Mouse (Mus musculus): Measurements from ENCODE around the gene Gm42906.

Gene Gm42906

GRCm38 (mm10) chr5:151428113-151428756, at the start of gene Gm42906:
Gene Gm42906 (minus strand): TSS chr5:151428163.
- no peak for DNase-seq

- DNase-seq, result no peak
These were observed 17.7 kb upstream of the Gm42906 start for GRCm38 (mm10) chr5:151445695-151446094.

- DNase-seq, result no peak
These were observed 7.1 kb upstream of the Gm42906 start for GRCm38 (mm10) chr5:151435106-151435505.

GRCm38 (mm10) chr5:151426466-151426865, 1.5 kb downstream of the Gm42906 start:
- no peak for DNase-seq

- no peak for DNase-seq
These were observed 5.3 kb downstream of the Gm42906 start for GRCm38 (mm10) chr5:151422692-151423091.

GRCm38 (mm10) chr5:151421859-151422258, 6.1 kb downstream of the Gm42906 start:
- no peak for DNase-seq

- no peak for DNase-seq
These were observed 9.4 kb downstream of the Gm42906 start for GRCm38 (mm10) chr5:151418551-151418950.

- DNase-seq, result no peak
These were observed 10.4 kb downstream of the Gm42906 start for GRCm38 (mm10) chr5:151417421-151418038.

- DNase-seq, result no peak
These were observed 11.0 kb downstream of the Gm42906 start for GRCm38 (mm10) chr5:151416988-151417387.

- DNase-seq, result no peak
These were observed 14.3 kb downstream of the Gm42906 start for GRCm38 (mm10) chr5:151413617-151414016.

GRCm38 (mm10) chr5:151412666-151413463, 15.1 kb downstream of the Gm42906 start:
- DNase-seq, result no peak

GRCm38 (mm10) chr5:151410006-151410405, 18.0 kb downstream of the Gm42906 start:
- no peak for DNase-seq

GRCm38 (mm10) chr5:151409282-151409681, 18.7 kb downstream of the Gm42906 start:
- no peak for DNase-seq

- no peak for DNase-seq
These were observed 19.7 kb downstream of the Gm42906 start for GRCm38 (mm10) chr5:151408124-151408900.

- no peak for DNase-seq
These were observed 20.5 kb downstream of the Gm42906 start for GRCm38 (mm10) chr5:151407493-151407892.

- DNase-seq, result no peak
These were observed 21.7 kb downstream of the Gm42906 start for GRCm38 (mm10) chr5:151406276-151406675.

GRCm38 (mm10) chr5:151405314-151405903, 22.6 kb downstream of the Gm42906 start:
- DNase-seq, result no peak

GRCm38 (mm10) chr5:151403586-151403985, 24.4 kb downstream of the Gm42906 start:
- DNase-seq, result no peak

GRCm38 (mm10) chr5:151400557-151400944, 27.4 kb downstream of the Gm42906 start:
- no peak for DNase-seq

- DNase-seq, result no peak
These were observed 27.9 kb downstream of the Gm42906 start for GRCm38 (mm10) chr5:151399918-151400556.

GRCm38 (mm10) chr5:151396119-151396518, 31.8 kb downstream of the Gm42906 start:
- no peak for DNase-seq

GRCm38 (mm10) chr5:151394690-151395089, 33.3 kb downstream of the Gm42906 start:
- no peak for DNase-seq
